Mouse (Mus musculus): Measurements from ENCODE around the gene Brd2.

Gene Brd2

GRCm38 (mm10) chr17:34131911-34132310, 9.5 kb upstream of the Brd2 start:
- DNase-seq (ENCODE audit: low spot score), result no peak

GRCm38 (mm10) chr17:34130073-34130947, 7.9 kb upstream of the Brd2 start:
- no peak for DNase-seq (ENCODE audit: low spot score)

GRCm38 (mm10) chr17:34128944-34129791, 6.7 kb upstream of the Brd2 start:
- DNase-seq (ENCODE audit: low spot score), result no peak

- DNase-seq (ENCODE audit: low spot score), result no peak
Measured at GRCm38 (mm10) chr17:34128264-34128937, 6.0 kb upstream of the Brd2 start.

GRCm38 (mm10) chr17:34127475-34127874, 5.0 kb upstream of the Brd2 start:
- DNase-seq (ENCODE audit: low spot score), result peak; percentile 56

GRCm38 (mm10) chr17:34126826-34127420, 4.5 kb upstream of the Brd2 start:
- DNase-seq (ENCODE audit: low spot score), result no peak

GRCm38 (mm10) chr17:34124649-34125048, 2.2 kb upstream of the Brd2 start:
- DNase-seq (ENCODE audit: low spot score), result no peak

GRCm38 (mm10) chr17:34123518-34123917, 1.1 kb upstream of the Brd2 start:
- no peak for DNase-seq (ENCODE audit: low spot score)

GRCm38 (mm10) chr17:34123111-34123510, 677 bp upstream of the Brd2 start:
- no peak for DNase-seq (ENCODE audit: low spot score)

GRCm38 (mm10) chr17:34121879-34122187, 601 bp downstream of the Brd2 start:
- peak; percentile 74 for DNase-seq (ENCODE audit: low spot score)

GRCm38 (mm10) chr17:34121172-34121878, 1.1 kb downstream of the Brd2 start:
- DNase-seq (ENCODE audit: low spot score), result peak; percentile 84

- DNase-seq (ENCODE audit: low spot score), result peak; percentile 85
Measured at GRCm38 (mm10) chr17:34120814-34121171, 1.6 kb downstream of the Brd2 start.

GRCm38 (mm10) chr17:34120180-34120723, 2.2 kb downstream of the Brd2 start:
- peak; percentile 90 for DNase-seq (ENCODE audit: low spot score)

- DNase-seq (ENCODE audit: low spot score), result peak; percentile 98
Measured at GRCm38 (mm10) chr17:34119249-34120179, 2.9 kb downstream of the Brd2 start, which contains the start of gene H2-DMa. H2-DMa (plus strand) TSS chr17:34119541.

GRCm38 (mm10) chr17:34118873-34119248, 3.6 kb downstream of the Brd2 start:
- no peak for DNase-seq (ENCODE audit: low spot score)

- DNase-seq (ENCODE audit: low spot score), result peak; percentile 50
Measured at GRCm38 (mm10) chr17:34118113-34118872, 4.1 kb downstream of the Brd2 start.

GRCm38 (mm10) chr17:34117421-34118112, 4.9 kb downstream of the Brd2 start:
- no peak for DNase-seq (ENCODE audit: low spot score)

- no peak for DNase-seq (ENCODE audit: low spot score)
Measured at GRCm38 (mm10) chr17:34116736-34117370, 5.6 kb downstream of the Brd2 start.

Measured in ovary, postnatal 36 days (tissue).